Mouse (Mus musculus): ENCODE results near the gene Slc13a1. TPM values are rescaled to one million over a fixed set of nuclear protein-coding genes. Genes with fewer than 3 reads are reported as not detected.

Gene Slc13a1
- not detected for polyA plus RNA-seq (2014; fragmentation: Illumina TruSeq; extraction: RNeasy Lipid Tissue Mini Kit (QIAGEN cat#74804))

GRCm38 (mm10) chr6:24167734-24168327 lies at the start of gene Slc13a1:
Slc13a1 (minus strand) TSS chr6:24168092.

Other genes with a start within 250 kb of the Slc13a1 start
- gene Tas2r118, start 198.0 kb downstream of the Slc13a1 start, polyA plus RNA-seq (2014; fragmentation: Illumina TruSeq; extraction: RNeasy Lipid Tissue Mini Kit (QIAGEN cat#74804)), result not detected

Data from ovary, adult 10 weeks (tissue).